Mouse (Mus musculus): Measurements from ENCODE around the gene Mgat5.

GRCm38 (mm10) chr1:127470175-127470574, 265.4 kb downstream of the Mgat5 start:
- no peak for TF ChIP-seq CTCF (IDR thresholded peaks at IDR 0.05; ENCODE audit: low read depth, low read length)
- TF ChIP-seq GATA2 (IDR thresholded peaks at IDR 0.05; ENCODE audit: borderline replicate concordance, low read depth, low read length) = no peak
- no peak for TF ChIP-seq GATA1 (IDR thresholded peaks at IDR 0.05; ENCODE audit: borderline replicate concordance, low read length)

Data from G1E (cell line).